Mouse (Mus musculus): ENCODE data around the gene Abcg4. TPM values are rescaled to one million over a fixed set of nuclear protein-coding genes. Genes with fewer than 3 reads are reported as not detected.

Abcg4 gene
- polyA plus RNA-seq (2017; shearing (Covaris generic)), result 1 to 10 TPM in 1 of 2 experiments, not detected in 1; 1.8 TPM

DNA sequence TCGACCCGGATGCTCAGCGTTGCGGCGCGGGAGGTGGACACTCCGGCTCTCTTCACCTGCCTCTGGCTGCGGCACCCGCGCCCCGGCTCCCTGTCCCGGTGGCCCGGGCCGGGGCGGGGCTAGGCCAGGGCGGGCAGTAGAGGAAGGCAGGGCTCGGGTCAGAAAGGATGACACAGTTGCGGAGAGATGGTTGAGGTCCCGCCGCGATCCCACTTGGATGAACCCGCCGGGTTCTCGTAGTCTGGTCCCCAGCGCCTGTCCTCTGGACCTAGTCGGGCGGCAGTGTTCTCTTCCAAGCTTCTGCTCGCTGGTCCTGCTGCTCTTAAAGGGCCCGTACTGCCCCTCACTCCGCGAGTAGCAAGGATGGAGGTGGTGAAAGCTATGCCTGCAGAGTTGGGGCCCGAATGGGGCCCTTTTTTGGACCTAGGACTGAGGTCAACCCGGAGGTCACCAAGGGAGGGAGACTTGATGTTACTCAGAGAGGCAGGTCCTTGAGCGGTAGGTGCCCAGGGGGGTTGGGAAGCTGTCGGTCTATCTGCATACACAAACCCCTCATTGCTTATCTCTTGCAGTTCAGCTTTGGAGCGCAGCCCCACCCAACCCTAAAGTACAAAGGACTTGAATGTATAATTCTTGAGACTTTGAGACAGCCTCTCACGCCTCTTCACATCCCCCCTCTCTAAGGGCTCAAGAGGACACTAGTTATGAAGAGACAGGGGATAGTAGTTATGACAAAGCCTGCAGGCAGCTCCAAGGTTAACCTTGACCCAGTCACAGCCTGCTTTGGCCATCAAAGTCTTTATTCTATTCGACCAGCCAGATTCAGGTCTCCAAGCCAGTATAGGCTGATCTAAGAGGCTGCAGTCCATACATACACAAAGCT lies at the start of gene Abcg4:
TSS of gene Abcg4 (minus strand) at position 540 of the 883 bp plus-strand sequence.

DNA sequence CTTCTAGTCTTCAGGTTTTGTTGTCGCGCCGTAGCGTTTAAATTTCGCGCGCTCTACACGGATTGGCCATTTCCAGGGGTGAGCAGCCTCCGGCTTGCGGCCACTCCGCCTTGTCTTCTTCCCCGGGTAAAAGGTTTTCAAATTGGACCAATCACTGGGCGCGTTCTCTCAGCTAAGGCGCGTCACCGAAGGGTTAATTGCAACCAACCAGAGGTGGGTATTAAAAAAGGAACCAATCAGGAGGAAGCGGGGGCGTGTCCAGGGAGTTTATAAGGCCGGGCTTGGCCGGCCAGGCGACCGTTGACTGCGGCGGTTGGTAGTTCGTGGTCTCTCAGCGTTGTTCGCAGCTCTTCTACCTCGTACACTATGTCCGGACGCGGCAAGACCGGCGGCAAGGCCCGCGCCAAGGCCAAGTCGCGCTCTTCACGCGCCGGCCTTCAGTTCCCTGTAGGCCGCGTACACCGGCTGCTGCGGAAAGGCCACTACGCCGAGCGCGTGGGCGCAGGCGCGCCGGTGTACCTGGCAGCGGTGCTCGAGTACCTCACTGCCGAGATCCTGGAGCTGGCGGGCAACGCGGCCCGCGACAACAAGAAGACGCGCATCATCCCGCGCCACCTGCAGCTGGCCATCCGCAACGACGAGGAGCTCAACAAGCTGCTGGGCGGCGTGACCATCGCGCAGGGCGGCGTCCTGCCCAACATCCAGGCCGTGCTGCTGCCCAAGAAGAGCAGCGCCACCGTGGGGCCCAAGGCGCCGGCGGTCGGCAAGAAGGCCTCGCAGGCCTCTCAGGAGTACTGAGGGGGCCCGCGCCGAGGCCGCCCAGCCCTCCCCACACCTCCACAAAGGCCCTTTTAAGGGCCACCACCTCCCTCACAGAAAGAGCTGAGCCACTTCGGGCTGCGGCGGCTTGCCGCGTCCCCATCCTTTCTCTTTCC lies 46.2 kb upstream of the Abcg4 start, which contains the start of gene H2afx:
TSS of gene H2afx (plus strand) at position 299 of the 935 bp plus-strand sequence.

DNA sequence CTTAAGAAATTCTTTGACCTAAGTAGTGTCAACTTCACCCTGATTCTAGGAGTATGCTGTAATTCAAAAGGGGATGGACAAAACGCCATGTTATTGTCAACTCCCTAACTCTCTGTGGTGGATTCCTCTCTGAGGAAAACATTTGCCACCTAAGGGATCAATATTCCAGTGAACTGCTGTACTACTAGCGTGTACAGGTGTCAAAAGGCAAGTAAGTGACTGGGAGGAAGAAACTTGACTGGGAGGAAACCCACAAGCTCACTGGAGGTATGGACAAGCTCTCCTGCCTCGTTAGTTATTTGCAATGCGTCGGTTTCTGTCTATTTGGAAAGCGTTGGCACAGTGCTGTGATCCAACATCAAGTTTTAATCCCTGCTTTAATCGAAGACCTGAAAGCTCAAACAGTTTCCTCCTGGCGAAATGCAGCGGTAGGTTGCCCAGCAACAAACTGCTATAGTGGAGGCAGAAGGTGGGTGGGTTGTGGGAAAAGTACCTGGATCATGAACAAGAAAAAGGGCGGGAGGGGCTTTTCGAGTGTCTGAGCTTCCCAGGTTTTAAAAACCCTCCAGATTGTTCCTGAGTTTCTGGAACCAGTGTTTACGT lies 37.5 kb upstream of the Abcg4 start, which contains the start of gene Dpagt1:
TSS of gene Dpagt1 (plus strand) at position 252 of the 603 bp plus-strand sequence.

DNA sequence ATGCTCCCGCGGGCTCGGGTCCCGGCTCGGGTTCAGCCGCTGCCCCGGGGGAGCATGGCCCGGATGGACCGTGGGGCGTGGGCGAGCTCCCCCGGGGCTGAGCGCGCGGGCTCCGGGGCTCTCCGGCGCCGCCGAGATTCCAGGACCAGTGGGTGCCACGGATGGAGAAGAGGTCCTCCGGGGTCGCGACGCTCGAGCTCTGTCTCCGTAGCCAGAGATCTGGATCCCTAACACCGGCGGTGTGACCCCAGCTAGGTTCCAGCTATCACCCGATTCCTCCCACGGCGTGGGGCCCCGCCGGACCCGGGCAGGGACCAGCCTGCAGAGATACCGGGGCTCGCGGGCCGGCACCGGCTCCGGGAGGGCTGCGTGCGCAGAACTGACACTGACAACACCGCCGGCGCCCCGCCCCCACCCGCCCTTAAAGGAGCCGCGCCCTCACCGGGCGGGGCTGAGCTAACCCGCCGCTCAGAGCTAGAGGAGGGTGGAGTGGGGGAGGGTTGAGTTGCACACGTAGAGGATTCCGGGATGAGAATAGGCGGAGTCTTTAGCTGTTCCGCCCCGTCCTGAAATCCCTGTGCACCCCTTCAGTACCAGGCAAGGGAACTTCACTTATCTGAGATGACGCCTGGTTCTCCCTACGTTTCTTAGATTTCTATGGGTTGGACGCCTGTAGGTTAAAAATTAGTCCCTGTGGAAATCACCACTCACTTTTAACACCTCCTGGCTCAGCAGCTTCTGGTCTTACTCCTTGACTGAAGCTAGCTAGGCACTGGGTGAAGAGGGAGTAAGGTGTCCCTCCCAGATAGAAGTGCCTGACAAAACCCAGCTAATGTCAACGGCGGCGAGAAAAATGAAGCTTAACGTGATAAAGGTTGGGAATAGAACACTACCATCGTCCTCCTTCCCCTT lies 31.7 kb upstream of the Abcg4 start, which contains the start of gene C2cd2l:
TSS of gene C2cd2l (minus strand) at position 399 of the 912 bp plus-strand sequence.

DNA sequence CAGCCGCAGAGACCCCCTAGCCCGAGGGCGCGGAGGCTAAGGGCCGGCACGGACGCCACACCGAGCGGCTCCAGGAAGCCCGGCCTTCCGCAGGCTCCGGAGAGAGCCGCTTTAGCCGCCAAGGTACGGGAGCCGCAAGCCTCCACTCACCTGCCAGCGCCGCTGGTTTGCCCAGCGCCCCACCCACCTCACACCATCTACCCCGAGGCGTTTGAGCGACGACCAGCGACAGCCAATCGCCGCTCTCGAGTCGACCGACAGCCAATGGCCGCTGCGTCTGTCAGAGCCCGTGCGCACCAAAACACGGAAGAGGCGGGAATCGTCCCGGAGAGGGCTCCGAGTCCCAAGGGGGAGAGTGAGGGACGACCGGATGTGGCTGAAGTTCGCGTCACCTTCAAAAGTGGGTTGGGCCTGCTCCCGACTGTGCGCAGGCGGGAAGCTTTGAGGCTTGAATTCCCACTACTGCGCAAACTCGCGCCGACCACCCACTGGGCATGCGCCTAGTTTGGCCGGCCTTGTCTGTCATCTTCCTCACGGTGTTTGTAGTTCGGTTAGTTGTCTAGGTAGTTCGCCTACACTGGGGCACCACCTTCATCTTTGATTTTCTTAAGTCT lies 17.2 kb upstream of the Abcg4 start, which contains the start of gene Hinfp:
TSS of gene Hinfp (minus strand) at position 206 of the 614 bp plus-strand sequence.

DNA sequence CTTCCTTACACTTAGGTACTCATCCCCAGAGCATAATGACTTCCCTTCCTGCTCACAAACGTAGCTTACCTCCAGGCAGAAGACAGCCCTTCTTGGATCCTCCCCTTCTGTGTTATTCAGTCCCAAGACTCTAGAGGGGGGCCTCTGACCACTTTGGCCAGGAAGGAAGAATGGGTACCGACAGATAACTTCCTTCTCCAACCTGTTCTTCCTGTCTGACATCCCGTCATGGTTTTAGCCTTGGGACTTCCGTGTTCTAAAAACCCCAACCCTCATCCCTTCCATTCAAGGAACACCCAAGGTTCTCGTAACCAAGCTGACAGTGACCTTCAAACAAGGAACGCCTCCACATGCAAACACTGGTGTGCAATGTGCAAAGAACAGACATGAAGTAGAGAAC lies 20.0 kb downstream of the Abcg4 start, which contains the start of gene Nlrx1:
TSS of gene Nlrx1 (minus strand) at position 168 of the 400 bp plus-strand sequence.

DNA sequence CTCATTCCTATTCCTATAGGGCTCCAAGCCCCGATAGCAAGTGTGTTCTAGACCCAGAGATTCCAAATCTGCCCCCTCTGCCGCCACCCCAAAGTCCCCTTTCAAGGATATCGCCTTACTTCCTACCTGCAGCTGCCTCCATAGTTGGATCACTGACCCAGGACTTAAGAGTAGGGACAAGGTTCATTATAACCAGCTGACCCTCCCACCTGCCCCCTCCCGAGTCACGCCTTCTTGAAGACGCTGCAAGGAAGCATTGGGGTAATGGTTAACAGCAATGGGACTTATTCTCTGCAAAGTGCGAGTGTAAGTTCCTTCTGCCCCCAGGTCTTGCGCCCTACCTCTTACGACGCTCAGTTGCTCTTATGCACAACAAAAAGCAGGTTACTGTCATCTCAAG lies 37.1 kb downstream of the Abcg4 start, which contains the start of gene Pdzd3:
TSS of gene Pdzd3 (minus strand) at position 158 of the 400 bp plus-strand sequence.

DNA sequence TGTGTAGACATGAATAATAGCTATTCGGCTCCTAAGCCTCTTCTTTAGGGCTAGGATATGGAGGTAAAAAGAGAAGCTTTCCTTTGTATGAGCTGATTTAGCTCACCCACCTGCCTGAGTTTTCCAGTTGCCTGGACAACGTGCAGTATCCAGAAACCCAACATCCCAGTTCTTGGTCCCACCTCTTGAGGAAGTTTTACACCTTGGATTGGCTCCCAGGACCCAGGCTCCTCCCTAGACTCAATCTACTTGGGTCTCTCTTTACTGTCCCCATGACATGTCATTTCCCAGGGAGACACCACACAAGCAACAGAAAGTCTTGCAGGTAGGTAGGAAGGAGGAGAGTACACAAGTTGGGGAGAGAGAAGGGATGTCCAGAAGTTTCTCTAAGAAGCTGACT lies 48.0 kb downstream of the Abcg4 start, which contains the start of gene Ccdc153:
TSS of gene Ccdc153 (plus strand) at position 278 of the 400 bp plus-strand sequence.

DNA sequence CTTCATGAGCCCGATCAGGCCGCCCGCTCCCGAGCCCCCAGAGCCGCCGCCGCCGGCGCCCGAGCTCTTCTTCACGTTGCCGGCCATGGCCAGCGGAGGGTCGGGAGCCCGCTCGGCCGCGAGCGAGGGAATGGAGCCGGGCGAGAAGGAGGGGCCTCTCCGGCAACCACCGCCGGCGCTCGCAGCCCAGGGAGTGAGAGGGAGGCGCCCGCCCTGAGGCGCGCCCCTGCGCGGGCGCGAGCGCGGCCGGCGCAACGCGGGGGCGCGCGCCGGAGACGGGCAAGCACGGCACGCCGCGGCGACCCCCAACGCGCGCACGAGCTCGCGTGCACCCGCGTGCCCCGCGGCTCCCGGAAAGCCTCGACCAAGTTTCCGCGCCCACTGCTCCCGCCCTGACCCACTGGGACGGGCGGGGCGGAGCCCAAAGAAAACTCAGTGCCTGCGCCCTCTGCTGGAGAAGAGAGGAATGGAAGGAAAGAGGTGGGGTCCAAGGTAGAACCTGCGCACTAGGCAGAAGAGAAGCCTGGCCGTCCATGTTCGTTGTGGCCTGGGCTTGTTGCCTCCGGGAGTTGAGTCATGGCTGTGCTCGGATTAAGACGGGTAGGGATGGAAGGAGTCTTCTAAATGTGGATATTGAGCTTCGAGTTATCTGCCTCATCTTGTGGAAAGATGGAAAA lies 54.5 kb downstream of the Abcg4 start, which contains the start of gene Cbl:
TSS of gene Cbl (minus strand) at position 248 of the 677 bp plus-strand sequence.

Other genes starting within 250 kb of the Abcg4 start
- 100 to 1,000 TPM; 133 to 149 TPM for gene Thy1, start 245.2 kb downstream of the Abcg4 start, polyA plus RNA-seq (2017; shearing (Covaris generic))
- gene Usp2, start 221.6 kb downstream of the Abcg4 start, polyA plus RNA-seq (2017; shearing (Covaris generic)), result 1 to 10 TPM; 6.0 to 9.6 TPM
- gene Mfrp, start 186.9 kb downstream of the Abcg4 start, polyA plus RNA-seq (2017; shearing (Covaris generic)), result under 1 TPM in 1 of 2 experiments, not detected in 1; 0.86 TPM
- gene C1qtnf5, start 181.4 kb downstream of the Abcg4 start, polyA plus RNA-seq (2017; shearing (Covaris generic)), result not detected
- under 1 TPM in 1 of 2 experiments, not detected in 1; 0.12 TPM for gene Gm49380, start 175.1 kb downstream of the Abcg4 start, polyA plus RNA-seq (2017; shearing (Covaris generic))
- 10 to 100 TPM; 24.5 to 37.9 TPM for gene Rnf26, start 175.1 kb downstream of the Abcg4 start, polyA plus RNA-seq (2017; shearing (Covaris generic))
- gene Mcam, start 154.1 kb downstream of the Abcg4 start, polyA plus RNA-seq (2017; shearing (Covaris generic)), result under 1 TPM in 1 of 2 experiments, not detected in 1; 0.75 TPM
- gene Cbl, start 54.6 kb downstream of the Abcg4 start, polyA plus RNA-seq (2017; shearing (Covaris generic)), result 10 to 100 TPM; 26.8 to 44.8 TPM
- not detected for gene Ccdc153, start 47.9 kb downstream of the Abcg4 start, polyA plus RNA-seq (2017; shearing (Covaris generic))
- under 1 TPM in 1 of 2 experiments, not detected in 1; 0.52 TPM for gene Pdzd3, start 37.1 kb downstream of the Abcg4 start, polyA plus RNA-seq (2017; shearing (Covaris generic))
- gene Nlrx1, start 20.0 kb downstream of the Abcg4 start, polyA plus RNA-seq (2017; shearing (Covaris generic)), result 10 to 100 TPM; 11.3 to 16.4 TPM
- 10 to 100 TPM; 23.9 to 26.8 TPM for gene Hinfp, start 17.1 kb upstream of the Abcg4 start, polyA plus RNA-seq (2017; shearing (Covaris generic))
- gene C2cd2l, start 31.7 kb upstream of the Abcg4 start, polyA plus RNA-seq (2017; shearing (Covaris generic)), result 10 to 100 TPM; 14.2 to 23.6 TPM
- gene Dpagt1, start 37.4 kb upstream of the Abcg4 start, polyA plus RNA-seq (2017; shearing (Covaris generic)), result 10 to 100 TPM; 22.6 to 23.7 TPM
- gene H2afx, start 46.1 kb upstream of the Abcg4 start, polyA plus RNA-seq (2017; shearing (Covaris generic)), result 10 to 100 TPM; 65.6 to 69.5 TPM
- 10 to 100 TPM; 30.2 to 35.7 TPM for gene Hmbs, start 55.6 kb upstream of the Abcg4 start, polyA plus RNA-seq (2017; shearing (Covaris generic))
- 10 to 100 TPM; 58.3 to 75.2 TPM for gene Vps11, start 73.1 kb upstream of the Abcg4 start, polyA plus RNA-seq (2017; shearing (Covaris generic))
- 10 to 100 TPM; 14.3 to 22.9 TPM for gene Hyou1, start 90.9 kb upstream of the Abcg4 start, polyA plus RNA-seq (2017; shearing (Covaris generic))
- 10 to 100 TPM; 25.8 to 34.7 TPM for gene Slc37a4, start 108.2 kb upstream of the Abcg4 start, polyA plus RNA-seq (2017; shearing (Covaris generic))
- 1,000 to 10,000 TPM; 1,442 to 1,600 TPM for gene Rps25, start 118.5 kb upstream of the Abcg4 start, polyA plus RNA-seq (2017; shearing (Covaris generic))
- gene Trappc4, start 119.0 kb upstream of the Abcg4 start, polyA plus RNA-seq (2017; shearing (Covaris generic)), result 100 to 1,000 TPM; 121 to 140 TPM
- 10 to 100 TPM; 52.3 to 59.9 TPM for gene Ccdc84, start 130.0 kb upstream of the Abcg4 start, polyA plus RNA-seq (2017; shearing (Covaris generic))
- under 1 TPM in 1 of 2 experiments, not detected in 1; 0.15 TPM for gene Foxr1, start 152.5 kb upstream of the Abcg4 start, polyA plus RNA-seq (2017; shearing (Covaris generic))
- gene Upk2, start 166.4 kb upstream of the Abcg4 start, polyA plus RNA-seq (2017; shearing (Covaris generic)), result under 1 TPM in 1 of 2 experiments, not detected in 1; 0.70 TPM
- 10 to 100 TPM; 20.6 to 24.6 TPM for gene Bcl9l, start 194.2 kb upstream of the Abcg4 start, polyA plus RNA-seq (2017; shearing (Covaris generic))